In the genomic region with DNA sequence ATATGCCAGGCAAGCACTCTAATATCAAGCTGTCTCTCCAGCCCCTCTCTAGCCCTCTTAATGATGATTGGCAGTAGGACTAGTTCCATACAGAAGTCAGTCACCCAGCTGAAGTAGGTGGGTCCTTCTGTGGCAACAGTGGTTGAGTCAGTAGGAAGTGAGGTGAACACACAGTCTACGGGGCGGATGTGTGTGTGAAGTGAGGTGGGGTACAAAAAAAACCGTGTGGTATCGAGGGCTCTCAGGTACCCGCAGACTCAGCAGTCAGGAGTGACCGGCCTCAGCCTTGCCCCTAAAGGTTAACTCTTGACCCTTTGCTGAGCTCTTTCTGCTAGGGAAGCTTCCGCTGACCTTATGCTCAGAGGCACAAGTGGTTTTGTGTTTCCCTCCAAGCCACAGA, we compare ENCODE assay signal across 18 mouse cellular contexts. TPM values are rescaled to one million over a fixed set of nuclear protein-coding genes. Genes with fewer than 3 reads are reported as not detected.
A peak's percentile ranks its signal among the peaks of the same experiment; 100 is the strongest.
DNase-seq lines count a peak whose midpoint lies in the region; ATAC-seq lines count a peak whose summit lies in the region.
"Had no signal": no experiment of that assay in that cellular context is flagged by ENCODE, and none has a peak within 500 bp of the region (broad histone marks: within the 10 kb centered on the region; RNA-seq: fewer than 3 reads in every experiment).

No protein-coding gene starts in this region.

- WGBS in liver, embryonic 12.5 days (ENCODE audit: insufficient replicate concordance), result 10% methylated on average over 7 of the region's 7 CpGs
- WGBS in midbrain, embryonic 14.5 days, result 50% methylated on average over 7 of the region's 7 CpGs

- no peaks in the 10 kb centered on the region for H3K36me3 ChIP-seq in liver, embryonic 12.5 days
- no peaks in the 10 kb centered on the region for H3K36me3 ChIP-seq in midbrain, embryonic 14.5 days (ENCODE audit: control insufficient read depth, insufficient read depth, low read length)
- H3K36me3 ChIP-seq: limb, embryonic 15.5 days; midbrain, embryonic 13.5 days; neural tube, embryonic 13.5 days had no signal

- H3K9ac ChIP-seq in liver, embryonic 12.5 days, result no peak overlapping the region
- no peak overlapping the region for H3K9ac ChIP-seq in midbrain, embryonic 14.5 days (replicated peaks; ENCODE audit: low read length)
- H3K9ac ChIP-seq: limb, embryonic 15.5 days; neural tube, embryonic 13.5 days had no signal

- ATAC-seq in liver, embryonic 12.5 days, result no peak
- ATAC-seq in cerebellum, adult (ENCODE audit: insufficient number of reproducible peaks, low FRiP score, low TSS enrichment), result no peak
- no peak for ATAC-seq in midbrain, embryonic 14.5 days (ENCODE audit: low FRiP score, low TSS enrichment)
- ATAC-seq: midbrain, embryonic 13.5 days had no signal

- H3K4me3 ChIP-seq in liver, embryonic 12.5 days, result no peak overlapping the region
- no peak overlapping the region for H3K4me3 ChIP-seq in midbrain, embryonic 14.5 days (replicated peaks; ENCODE audit: low read depth, low read length)
- H3K4me3 ChIP-seq: limb, embryonic 15.5 days; midbrain, embryonic 13.5 days; neural tube, embryonic 13.5 days had no signal

- H3K4me1 ChIP-seq in liver, embryonic 12.5 days, result peaks cover 10% of the 10 kb centered on the region; the same call in 1 of the 2 replicates
- H3K4me1 ChIP-seq in midbrain, embryonic 14.5 days (ENCODE audit: control insufficient read depth, insufficient read depth, low read length), result peaks cover 22% of the 10 kb centered on the region

- no peaks in the 10 kb centered on the region for H3K9me3 ChIP-seq in liver, embryonic 12.5 days (replicated peaks)
- no peaks in the 10 kb centered on the region for H3K9me3 ChIP-seq in midbrain, embryonic 14.5 days (ENCODE audit: control insufficient read depth, low read length)
- H3K9me3 ChIP-seq: limb, embryonic 15.5 days; midbrain, embryonic 13.5 days; neural tube, embryonic 13.5 days had no signal

- DNase-seq in 416B (ENCODE audit: low read depth), result peak; percentile 89
- peak; percentile 75 for DNase-seq in CD4-positive, CD25-positive, alpha-beta regulatory T cell, adult 2 months (ENCODE audit: low read depth, low spot score)
- DNase-seq in naive thymus-derived CD4-positive, alpha-beta T cell, adult 2 months (ENCODE audit: low read depth), result peak; percentile 73
- DNase-seq in kidney, adult 18-20 months, result no peak
- DNase-seq in kidney, adult 8-10 months, result no peak
- no peak for DNase-seq in midbrain, embryonic 14.5 days
- DNase-seq: cerebellum, adult 18-20 months; heart, adult 11 months; heart, postnatal 10 days; kidney, postnatal 4 days had no signal

- H3K27ac ChIP-seq in liver, embryonic 12.5 days, result no peak overlapping the region
- no peak overlapping the region for H3K27ac ChIP-seq in midbrain, embryonic 14.5 days (replicated peaks; ENCODE audit: low read depth, low read length)
- H3K27ac ChIP-seq: limb, embryonic 15.5 days; midbrain, embryonic 13.5 days; neural tube, embryonic 13.5 days had no signal

- 0 out of 2 replicates have a peak overlapping the region, but pooled peaks have one; percentile 12 for H3K4me2 ChIP-seq in liver, embryonic 12.5 days
- H3K4me2 ChIP-seq in midbrain, embryonic 14.5 days (ENCODE audit: low read length), result no peak overlapping the region
- H3K4me2 ChIP-seq: limb, embryonic 15.5 days had no signal

- peaks cover 41% of the 10 kb centered on the region for H3K27me3 ChIP-seq in liver, embryonic 12.5 days (replicated peaks)
- H3K27me3 ChIP-seq in midbrain, embryonic 14.5 days (ENCODE audit: control insufficient read depth, insufficient read depth, low read length), result no peaks in the 10 kb centered on the region
- H3K27me3 ChIP-seq: limb, embryonic 15.5 days; neural tube, embryonic 13.5 days had no signal

RNA-seq across cellular contexts. Expression of gene Vsig8, which starts 7.2 kb away (rescaled TPM):
- not detected in 2 replicates for polyA plus RNA-seq in liver, embryonic 12.5 days (2016; fragmentation: Nextera tagmentation; extraction: Ambion mirVana)
- polyA plus RNA-seq in midbrain, embryonic 14.5 days (2014; fragmentation: Nextera tagmentation; extraction: Ambion mirVana), result 0.22 TPM in 1 of 2 replicates, not detected in the other

RNA-seq across cellular contexts. Expression of gene Cfap45, which starts 27.9 kb away (rescaled TPM):
- 0.55 and 0.79 TPM in 2 replicates for polyA plus RNA-seq in liver, embryonic 12.5 days (2016; fragmentation: Nextera tagmentation; extraction: Ambion mirVana)
- 1.9 and 2.2 TPM in 2 replicates for polyA plus RNA-seq in midbrain, embryonic 14.5 days (2014; fragmentation: Nextera tagmentation; extraction: Ambion mirVana)

RNA-seq across cellular contexts. Expression of gene Slamf8, which starts 41.9 kb away (rescaled TPM):
- not detected in 2 replicates for polyA plus RNA-seq in liver, embryonic 12.5 days (2016; fragmentation: Nextera tagmentation; extraction: Ambion mirVana)
- 0.42 TPM in 1 of 2 replicates, not detected in the other for polyA plus RNA-seq in midbrain, embryonic 14.5 days (2014; fragmentation: Nextera tagmentation; extraction: Ambion mirVana)
- polyA plus RNA-seq: midbrain, embryonic 13.5 days; neural tube, embryonic 13.5 days; stomach, embryonic 14.5 days had no signal

RNA-seq across cellular contexts. Expression of gene Tagln2, which starts 48.7 kb away (rescaled TPM):
- 177 and 178 TPM in 2 replicates for polyA plus RNA-seq in liver, embryonic 12.5 days (2016; fragmentation: Nextera tagmentation; extraction: Ambion mirVana)
- polyA plus RNA-seq in midbrain, embryonic 14.5 days (2014; fragmentation: Nextera tagmentation; extraction: Ambion mirVana), result 25.7 and 43.5 TPM in 2 replicates

RNA-seq across cellular contexts. Expression of gene Fcrl6, which starts 53.9 kb away (rescaled TPM):
- polyA plus RNA-seq in liver, embryonic 12.5 days (2016; fragmentation: Nextera tagmentation; extraction: Ambion mirVana), result not detected in 2 replicates
- 0.14 TPM in 1 of 2 replicates, not detected in the other for polyA plus RNA-seq in midbrain, embryonic 14.5 days (2014; fragmentation: Nextera tagmentation; extraction: Ambion mirVana)
- polyA plus RNA-seq: intestine, embryonic 14.5 days; midbrain, embryonic 13.5 days; stomach, embryonic 14.5 days; urinary bladder, adult 2 months had no signal

Comparison
In these comparisons a context has a peak if more than half of its experiments do, and no peak if none do; other contexts are left out.
1. DNase-seq: peak in 416B (single experiment), CD4-positive, CD25-positive, alpha-beta regulatory T cell, adult 2 months (single experiment) and naive thymus-derived CD4-positive, alpha-beta T cell, adult 2 months (single experiment); none in kidney, adult 18-20 months (single experiment), kidney, adult 8-10 months (0 of 2) and midbrain, embryonic 14.5 days (single experiment).